Mouse (Mus musculus) intestine, embryonic 14.5 days (tissue): Measurements from ENCODE around the gene Kdm2a. TPM values are rescaled to one million over a fixed set of nuclear protein-coding genes. Genes with fewer than 3 reads are reported as not detected.
A peak's percentile ranks its signal among the peaks of the same experiment; 100 is the strongest.

Source experiments
- ATAC-seq: fragments of 200-750 bp; cut with Nextera tagmentation; replicated peaks from 2 replicates; pipeline ENCODE4 v1.8.0; 2017; ENCODE audit warnings: low read depth, moderate number of reproducible peaks, moderate TSS enrichment, moderate library complexity; ENCODE audit not compliant: low FRiP score, low TSS enrichment
- DNase-seq: peaks from one replicate; pipeline ENCODE4 v3.0.0-alpha.2; 2018; ENCODE audit warnings: low spot score
- H3K27ac ChIP-seq: fragments of 300-500 bp; sonication (generic); 2 replicates; pipeline ENCODE4 v1.5.1; 2014; ENCODE audit warnings: low read depth, mild to moderate bottlenecking, control low read depth
- H3K27me3 ChIP-seq: fragments of 300-500 bp; sonication (generic); replicated peaks from 2 replicates; pipeline ENCODE4 v1.6.1; 2014; ENCODE audit warnings: low read length, control low read depth; ENCODE audit not compliant: control insufficient read depth, insufficient read depth
- H3K36me3 ChIP-seq: fragments of 300-500 bp; sonication (generic); 2 replicates; pipeline ENCODE4 v1.6.1; 2014; ENCODE audit warnings: low read length, control low read depth; ENCODE audit not compliant: control insufficient read depth, insufficient read depth
- H3K4me1 ChIP-seq: fragments of 300-500 bp; sonication (generic); replicated peaks from 2 replicates; pipeline ENCODE4 v1.6.1; 2014; ENCODE audit warnings: low read length, control low read depth, mixed read lengths; ENCODE audit not compliant: control insufficient read depth, insufficient read depth
- H3K4me2 ChIP-seq: fragments of 300-500 bp; sonication (generic); 2 replicates; pipeline ENCODE4 v1.6.1; 2014; ENCODE audit warnings: low read length
- H3K4me3 ChIP-seq: fragments of 300-500 bp; sonication (generic); 2 replicates; pipeline ENCODE4 v1.5.1; 2014; ENCODE audit warnings: low read depth, low read length, control low read depth, mixed read lengths
- H3K9ac ChIP-seq: fragments of 300-500 bp; sonication (generic); 2 replicates; pipeline ENCODE4 v1.6.1; 2014; ENCODE audit warnings: mild to moderate bottlenecking, low read length
- H3K9me3 ChIP-seq: fragments of 300-500 bp; sonication (generic); 2 replicates; pipeline ENCODE4 v1.6.1; 2016; ENCODE audit warnings: low read length, control low read depth; ENCODE audit not compliant: control insufficient read depth
- WGBS: fragments of 180-500 bp; shearing (Covaris S2); extraction: QIAGEN DNeasy Blood & Tissue Kit; methylation state at CpG from one replicate; pipeline ENCODE4 v1.1.7; 2014; 5-methylcytosine and 5-hydroxymethylcytosine counted together
- polyA plus RNA-seq: library from polyadenylated mRNA; unstranded; fragments of >200 nt; fragmentation: Nextera tagmentation; extraction: Ambion mirVana; gene quantifications from 2 replicates; pipeline ENCODE4 v1.2.1, GENCODE M21; 2014

Gene Kdm2a
- polyA plus RNA-seq, 1 experiment from 2014 or later = 56.7 TPM

DNA sequence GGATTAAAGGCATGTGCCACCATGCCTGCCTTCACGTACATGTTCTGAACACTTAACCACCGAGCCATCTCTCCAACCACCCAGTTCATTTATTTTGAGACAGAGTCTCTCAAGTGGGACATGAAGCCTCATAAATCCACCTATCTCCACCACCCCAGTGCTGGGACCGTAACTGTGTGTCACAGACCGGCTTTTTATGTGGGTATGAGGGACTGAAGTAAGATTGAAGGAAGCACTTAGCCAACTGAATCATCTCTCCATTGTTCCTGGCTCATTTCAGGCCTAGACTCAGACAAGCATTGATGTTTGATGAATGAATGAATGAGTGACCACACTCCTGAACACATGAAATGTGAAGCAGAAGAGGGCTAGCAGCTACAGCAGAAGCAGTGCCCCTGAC, 88.8 kb downstream of the Kdm2a start:
- Histone ChIP-seq H3K27ac (no peak overlapping the region), H3K4me2 (no peak overlapping the region), H3K9me3 (no peaks in the 10 kb centered on the region), H3K9ac (no peak overlapping the region), H3K27me3 (no peaks in the 10 kb centered on the region), H3K4me1 (peaks cover 16% of the 10 kb centered on the region), H3K36me3 (peaks cover 6% of the 10 kb centered on the region), H3K4me3 (no peak overlapping the region)
- no peak for DNase-seq
- no peak for ATAC-seq
- 93% methylated on average over 4 of the region's 4 CpGs for WGBS

DNA sequence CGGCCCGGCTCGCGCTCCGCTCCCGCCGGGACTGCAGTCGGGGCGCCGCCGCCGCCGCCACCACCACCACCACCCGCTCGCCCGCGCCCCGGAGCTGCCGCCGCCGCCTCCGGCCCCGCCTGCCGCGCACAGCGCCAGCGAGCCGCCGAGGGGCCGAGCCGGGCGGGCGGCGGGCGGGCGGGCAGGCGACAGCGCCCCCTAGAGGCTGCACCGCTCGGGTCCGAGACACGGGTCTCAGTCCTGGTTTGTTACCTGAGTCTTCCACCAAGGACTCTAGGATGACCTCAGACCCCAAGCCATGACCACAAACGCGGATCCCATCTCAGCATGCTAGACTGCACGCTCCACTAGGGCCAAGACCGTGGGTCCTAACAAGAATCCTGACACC, 91.9 kb downstream of the Kdm2a start, which contains the start of gene Grk2:
TSS of gene Grk2 (minus strand) at position 33 of the 388 bp plus-strand sequence.
- Histone ChIP-seq H3K27ac (peak within 1 kb of the TSS; percentile 62), H3K9ac (peak within 1 kb of the TSS; percentile 91), H3K4me2 (peak within 1 kb of the TSS; percentile 76), H3K36me3 (no peaks in the 10 kb centered on the region), H3K27me3 (no peaks in the 10 kb centered on the region), H3K4me1 (peaks cover 47% of the 10 kb centered on the region), H3K4me3 (peak within 1 kb of the TSS; percentile 79), H3K9me3 (no peaks in the 10 kb centered on the region)
- DNase-seq = peak; percentile 91
- peak; percentile 78 for ATAC-seq
- under 1% methylated on average over 20 of the region's 46 CpGs for WGBS

DNA sequence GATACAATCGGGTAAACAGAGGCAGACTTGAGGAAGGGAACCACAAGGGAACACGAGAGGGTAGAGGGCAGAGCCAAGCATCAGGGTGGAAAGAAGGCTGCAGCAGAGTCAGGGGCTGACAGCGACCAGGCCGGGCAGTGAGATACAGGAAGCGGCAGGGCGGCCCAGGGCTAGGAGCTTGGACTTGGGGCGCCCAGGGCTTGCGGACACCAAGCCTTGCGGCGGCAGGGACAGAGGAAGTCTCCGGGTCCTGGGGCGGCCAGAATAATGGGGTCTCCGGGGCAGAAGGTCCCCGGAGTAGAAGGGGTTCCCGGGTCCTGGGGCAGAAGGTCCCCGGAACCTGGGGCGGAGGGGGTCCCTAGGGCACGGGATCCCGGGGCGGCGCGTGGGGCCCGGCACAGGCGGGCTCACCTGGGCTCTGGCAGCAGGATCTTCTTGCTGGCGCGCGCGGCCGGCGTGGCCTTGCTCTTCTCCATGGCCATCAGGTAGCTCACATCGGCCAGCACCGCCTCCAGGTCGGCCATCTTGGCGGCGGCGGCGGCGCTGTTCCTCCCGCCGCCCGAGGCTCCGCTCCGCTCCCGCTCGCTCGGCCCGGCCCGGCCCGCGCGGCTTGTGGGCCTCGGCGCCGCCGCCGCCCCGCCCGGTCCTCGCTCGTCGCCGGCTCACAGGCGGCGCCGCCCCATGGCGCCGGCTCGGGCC, 92.4 kb downstream of the Kdm2a start:
- DNase-seq = peak; percentile 83
- peaks cover 52% of the 10 kb centered on the region for H3K4me1 ChIP-seq

GRCm38 (mm10) chr19:4304871-4305321, 93.2 kb downstream of the Kdm2a start:
- Histone ChIP-seq H3K9ac (peak overlapping the region; percentile 91), H3K9me3 (no peaks in the 10 kb centered on the region), H3K36me3 (no peaks in the 10 kb centered on the region), H3K4me2 (peak overlapping the region; percentile 76), H3K4me1 (peaks cover 59% of the 10 kb centered on the region), H3K4me3 (peak overlapping the region; percentile 79), H3K27me3 (no peaks in the 10 kb centered on the region), H3K27ac (peak overlapping the region; percentile 62; the same call in 1 of the 2 replicates)
- WGBS = 43% methylated on average over 4 of the region's 4 CpGs
- ATAC-seq (no peak), DNase-seq (no peak)

More for the DNA sequence above, 92.4 kb downstream of the Kdm2a start:
- WGBS = under 1% methylated on average over 63 of the region's 68 CpGs
- Histone ChIP-seq H3K9ac (peak overlapping the region; percentile 91), H3K27ac (peak overlapping the region; percentile 62), H3K4me2 (peak overlapping the region; percentile 76), H3K9me3 (no peaks in the 10 kb centered on the region), H3K27me3 (no peaks in the 10 kb centered on the region), H3K36me3 (no peaks in the 10 kb centered on the region), H3K4me3 (peak overlapping the region; percentile 79)
- peak; percentile 48 for ATAC-seq

DNA sequence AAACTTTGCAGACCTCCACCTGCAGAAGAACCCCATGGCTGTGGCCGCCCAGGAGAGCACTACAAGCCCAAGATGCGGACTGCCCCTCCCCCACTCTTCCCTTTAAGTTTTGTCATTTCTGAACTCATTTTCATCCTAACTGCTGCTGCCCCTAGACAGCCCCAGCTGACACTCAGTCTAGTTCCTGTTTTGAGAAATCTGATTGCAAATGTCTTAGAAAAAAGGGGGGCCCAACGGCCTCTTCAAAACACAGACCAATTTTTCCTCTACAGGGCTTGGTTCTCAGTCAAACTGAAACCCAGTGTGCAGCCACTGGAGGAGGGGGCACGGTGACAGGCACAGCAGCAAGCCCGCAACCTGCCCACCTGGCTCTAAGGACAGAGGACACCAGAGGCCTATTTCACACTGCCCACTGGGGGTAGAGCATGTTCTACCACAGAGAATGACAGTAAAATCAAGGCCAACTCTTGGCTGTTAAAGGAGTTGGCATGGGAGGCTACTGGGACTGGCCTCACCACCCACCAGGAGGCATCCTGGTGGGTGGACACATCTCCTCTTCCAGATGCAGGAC, 93.7 kb downstream of the Kdm2a start:
- peak overlapping the region; percentile 91 for H3K9ac ChIP-seq
- no peaks in the 10 kb centered on the region for H3K36me3 ChIP-seq
- no peaks in the 10 kb centered on the region for H3K27me3 ChIP-seq
- no peak for ATAC-seq
- no peaks in the 10 kb centered on the region for H3K9me3 ChIP-seq
- peak overlapping the region; percentile 76 for H3K4me2 ChIP-seq
- DNase-seq = no peak
- peak overlapping the region; percentile 79 for H3K4me3 ChIP-seq
- 66% methylated on average over 5 of the region's 5 CpGs for WGBS
- H3K27ac ChIP-seq = no peak overlapping the region
- H3K4me1 ChIP-seq = peaks cover 59% of the 10 kb centered on the region

DNA sequence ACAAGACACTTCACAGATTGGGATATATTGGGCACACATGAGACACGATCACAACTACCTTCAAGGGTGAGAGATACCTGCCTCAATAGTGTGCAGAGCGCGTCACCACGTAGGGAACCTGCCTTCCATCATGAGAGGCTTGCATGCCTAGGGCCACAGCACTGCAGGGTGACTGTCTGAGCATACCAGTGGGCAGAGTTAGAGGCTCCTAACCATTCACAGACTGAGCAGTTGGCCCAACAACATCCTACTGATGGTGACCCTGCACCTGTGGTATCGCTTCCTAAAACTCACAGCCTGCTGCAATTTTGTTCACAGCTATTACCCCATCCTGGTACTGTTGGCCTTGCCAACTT, 94.5 kb downstream of the Kdm2a start:
- peaks cover 59% of the 10 kb centered on the region for H3K4me1 ChIP-seq
- H3K27me3 ChIP-seq = no peaks in the 10 kb centered on the region
- no peak for ATAC-seq
- no peak overlapping the region for H3K4me3 ChIP-seq
- H3K9ac ChIP-seq = no peak overlapping the region
- H3K27ac ChIP-seq = no peak overlapping the region
- H3K36me3 ChIP-seq = no peaks in the 10 kb centered on the region
- no peak overlapping the region; the same call in 1 of the 2 replicates for H3K4me2 ChIP-seq
- DNase-seq = no peak
- no peaks in the 10 kb centered on the region for H3K9me3 ChIP-seq
- WGBS = 95% methylated on average over 5 of the region's 5 CpGs

DNA sequence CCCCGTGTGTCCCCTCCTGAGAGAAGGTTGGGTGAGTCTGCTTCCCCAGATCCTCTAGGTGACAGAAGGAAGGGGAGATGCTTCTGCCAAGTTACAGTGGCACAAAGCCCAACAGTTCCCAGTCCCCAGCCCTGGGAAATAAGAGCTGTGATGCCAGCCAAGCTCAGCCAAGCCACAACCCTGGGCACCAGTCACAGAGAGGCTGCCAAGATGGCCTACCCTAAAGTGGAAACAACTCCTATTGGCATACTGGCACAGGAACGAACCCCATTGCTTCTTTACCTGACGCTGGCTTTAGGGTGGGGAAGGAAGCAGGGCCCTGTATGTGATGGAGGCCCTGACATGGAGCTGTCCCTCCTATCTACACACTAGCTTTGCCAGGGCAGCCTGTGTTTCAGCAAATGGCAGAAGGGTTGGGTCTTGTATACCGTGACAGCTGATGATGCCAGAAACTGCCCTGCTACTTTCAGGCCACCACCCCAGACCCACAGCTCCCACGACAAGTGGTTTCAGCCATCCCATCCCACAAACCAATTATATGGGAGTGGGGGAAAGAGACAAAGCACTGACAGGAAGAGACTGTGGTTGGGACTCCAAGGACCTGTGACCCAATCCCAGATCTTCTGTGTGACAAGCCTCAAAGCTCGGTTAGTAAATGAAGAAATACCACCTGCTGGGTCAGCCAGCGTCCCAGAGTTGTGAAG, 95.0 kb downstream of the Kdm2a start:
- H3K9ac ChIP-seq = 0 out of 2 replicates have a peak overlapping the region, but pooled peaks have one; percentile 25
- peak overlapping the region; percentile 54 for H3K4me2 ChIP-seq
- H3K9me3 ChIP-seq = no peaks in the 10 kb centered on the region
- DNase-seq (no peak), ATAC-seq (no peak)
- 60% methylated on average over 7 of the region's 7 CpGs for WGBS
- no peak overlapping the region for H3K4me3 ChIP-seq
- H3K27ac ChIP-seq = peak overlapping the region; percentile 75
- peaks cover 59% of the 10 kb centered on the region for H3K4me1 ChIP-seq
- H3K36me3 ChIP-seq = no peaks in the 10 kb centered on the region
- H3K27me3 ChIP-seq = no peaks in the 10 kb centered on the region

DNA sequence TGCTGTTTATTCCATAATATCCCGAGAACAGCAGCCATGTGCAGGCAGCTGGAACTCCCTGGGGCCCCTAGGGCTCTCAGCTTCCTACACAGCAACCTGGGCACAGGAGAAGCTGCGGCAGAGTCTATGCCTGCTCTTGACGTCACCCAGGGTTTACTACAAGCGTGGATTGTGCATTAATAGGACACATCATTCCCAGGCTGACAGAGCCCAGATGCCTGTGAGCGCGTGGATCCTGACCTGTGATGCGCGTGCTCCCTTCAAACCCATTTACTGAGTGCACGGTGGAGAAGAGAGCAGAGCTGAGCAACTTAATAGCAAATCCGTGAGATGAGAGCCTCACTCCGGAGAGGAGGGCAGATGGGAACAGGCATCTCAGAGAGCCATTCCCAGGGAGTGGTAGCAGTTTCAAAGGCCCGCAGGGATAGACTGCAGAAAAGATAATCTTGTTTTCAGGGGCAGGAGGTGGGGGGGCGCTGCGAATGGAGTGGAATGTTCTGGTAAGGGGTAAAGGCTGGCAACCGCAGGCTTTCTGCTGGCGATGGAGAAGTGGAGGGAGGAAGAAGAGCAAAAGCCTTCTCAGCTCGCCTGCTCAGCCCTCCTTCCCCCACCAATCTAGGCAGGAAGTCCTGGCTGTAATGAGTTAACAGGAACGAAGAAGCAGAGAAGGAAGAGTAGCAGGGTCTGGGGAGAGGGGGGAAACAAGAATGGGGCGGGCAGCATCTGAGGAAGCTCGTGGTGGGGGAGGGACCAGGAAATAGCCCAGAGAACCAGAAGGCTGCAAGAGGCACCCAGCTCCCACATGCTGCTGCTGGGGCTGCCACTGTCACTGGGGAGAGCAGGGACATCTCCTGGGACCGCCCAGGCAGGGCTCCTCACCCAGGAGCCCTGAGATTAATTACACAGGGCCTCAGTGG, 96.1 kb downstream of the Kdm2a start:
- H3K27ac ChIP-seq = peak overlapping the region; percentile 75
- no peaks in the 10 kb centered on the region for H3K9me3 ChIP-seq
- peak overlapping the region; percentile 2; the same call in 1 of the 2 replicates for H3K4me3 ChIP-seq
- ATAC-seq (no peak), DNase-seq (peak; percentile 65)
- H3K27me3 ChIP-seq = no peaks in the 10 kb centered on the region
- no peaks in the 10 kb centered on the region for H3K36me3 ChIP-seq
- H3K9ac ChIP-seq = peak overlapping the region; percentile 25
- H3K4me1 ChIP-seq = peaks cover 59% of the 10 kb centered on the region
- WGBS = 15% methylated on average over 20 of the region's 21 CpGs
- H3K4me2 ChIP-seq = peak overlapping the region; percentile 54
